Comparison of ENCODE assay signal across 12 mouse cellular contexts in the genomic region with DNA sequence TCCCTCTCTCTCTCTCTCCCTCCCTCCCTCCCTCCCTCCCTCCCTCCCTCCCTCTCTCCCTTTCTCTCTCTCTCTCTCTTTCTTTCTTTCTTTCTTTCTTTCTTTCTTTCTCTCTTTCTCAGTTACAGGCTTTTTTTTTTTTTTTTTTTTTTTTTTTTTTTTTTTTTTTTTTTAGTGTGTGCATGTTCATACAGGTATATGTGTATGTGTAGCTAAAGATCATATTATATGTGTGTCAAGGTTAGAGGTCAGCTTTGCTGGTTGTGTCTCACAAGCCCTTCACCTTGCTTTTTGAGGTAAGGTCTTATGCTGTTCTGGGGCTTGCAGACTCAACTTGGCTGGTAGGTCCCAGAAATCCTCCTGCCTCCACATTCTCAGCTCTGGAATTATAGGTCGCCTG.
"Had no signal": no experiment of that assay in that cellular context is flagged by ENCODE, and none has a peak within 500 bp of the region (broad histone marks: within the 10 kb centered on the region; RNA-seq: fewer than 3 reads in every experiment).

No protein-coding gene starts in this region.

- H3K9me3 ChIP-seq: embryonic facial prominence, embryonic 10.5 days; embryonic facial prominence, embryonic 12.5 days; embryonic facial prominence, embryonic 13.5 days; embryonic facial prominence, embryonic 15.5 days; forebrain, embryonic 10.5 days; forebrain, embryonic 12.5 days; forebrain, embryonic 13.5 days; forebrain, embryonic 15.5 days had no signal

- H3K27ac ChIP-seq: embryonic facial prominence, embryonic 10.5 days; embryonic facial prominence, embryonic 12.5 days; embryonic facial prominence, embryonic 13.5 days; embryonic facial prominence, embryonic 15.5 days; forebrain, embryonic 10.5 days; forebrain, embryonic 15.5 days; gastrocnemius, adult 2 months; heart, adult 2 months had no signal

- H3K27me3 ChIP-seq: embryonic facial prominence, embryonic 15.5 days; forebrain, embryonic 15.5 days had no signal

- H3K4me3 ChIP-seq: embryonic facial prominence, embryonic 10.5 days; embryonic facial prominence, embryonic 12.5 days; embryonic facial prominence, embryonic 13.5 days; embryonic facial prominence, embryonic 15.5 days; erythroblast, embryonic 14.5 days; forebrain, embryonic 10.5 days; forebrain, embryonic 12.5 days; forebrain, embryonic 13.5 days; forebrain, embryonic 15.5 days; gastrocnemius, adult 2 months; heart, adult 2 months had no signal

- H3K9ac ChIP-seq: embryonic facial prominence, embryonic 12.5 days; embryonic facial prominence, embryonic 13.5 days; embryonic facial prominence, embryonic 15.5 days; forebrain, embryonic 12.5 days; forebrain, embryonic 13.5 days; forebrain, embryonic 15.5 days; forebrain, postnatal 0 days had no signal

- H3K4me2 ChIP-seq: embryonic facial prominence, embryonic 12.5 days; embryonic facial prominence, embryonic 13.5 days; embryonic facial prominence, embryonic 15.5 days; forebrain, embryonic 12.5 days; forebrain, embryonic 13.5 days; forebrain, embryonic 15.5 days had no signal

- H3K36me3 ChIP-seq: embryonic facial prominence, embryonic 10.5 days; embryonic facial prominence, embryonic 12.5 days; embryonic facial prominence, embryonic 13.5 days; embryonic facial prominence, embryonic 15.5 days; forebrain, embryonic 10.5 days; forebrain, embryonic 12.5 days; forebrain, embryonic 15.5 days had no signal

- DNase-seq: forebrain, postnatal 0 days had no signal
